Mouse (Mus musculus): Measurements from ENCODE around the gene Ldlrap1. TPM values are rescaled to one million over a fixed set of nuclear protein-coding genes. Genes with fewer than 3 reads are reported as not detected.
A peak's percentile ranks its signal among the peaks of the same experiment; 100 is the strongest.

Gene Ldlrap1
- polyA plus RNA-seq (2015; fragmentation: Nextera tagmentation; extraction: Ambion mirVana) = 2.6 and 2.7 TPM in 2 replicates

DNA sequence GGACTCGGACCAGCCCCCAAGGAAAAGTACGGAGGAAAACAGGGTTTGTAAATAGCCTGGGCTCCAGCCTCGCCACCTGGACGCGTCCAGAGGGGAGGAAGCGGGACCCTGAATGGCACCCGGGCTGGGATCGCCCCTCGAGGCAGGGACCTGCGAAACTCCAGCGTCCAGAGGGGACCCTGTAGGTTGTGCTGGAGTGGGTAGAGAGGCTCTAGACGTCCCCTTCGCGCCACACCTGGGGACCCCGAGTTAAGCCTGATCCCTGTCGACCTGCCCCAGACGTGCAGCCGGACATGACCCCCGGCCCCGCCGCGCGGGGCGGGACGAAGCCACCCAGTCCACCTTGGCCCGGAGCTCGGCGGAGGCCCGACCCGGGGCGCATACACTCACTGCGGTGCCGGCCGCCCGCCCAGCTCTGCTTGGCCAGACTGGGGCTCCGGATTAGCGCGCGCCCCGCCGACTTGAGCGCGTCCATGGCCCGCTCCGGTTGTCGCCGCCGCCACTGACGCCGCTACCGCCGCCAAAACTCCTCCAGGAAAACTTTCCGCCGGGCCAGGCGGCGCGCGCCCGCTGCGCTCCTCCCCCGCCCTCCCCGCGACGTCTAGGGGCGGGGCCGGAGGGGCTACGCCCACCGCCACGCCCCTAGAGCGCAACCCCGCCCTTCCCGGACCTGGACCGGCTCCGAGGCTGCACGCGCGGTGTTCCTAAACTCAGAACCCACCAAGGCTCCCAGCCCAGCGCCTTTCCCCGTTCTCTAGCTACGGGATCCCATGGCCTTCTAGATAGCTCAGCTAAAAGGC lies at the start of gene Ldlrap1:
Gene Ldlrap1 (minus strand): TSS at position 599 of the 800 bp plus-strand sequence.
- ATAC-seq = peak; percentile 83
- no peak within 1 kb of the TSS for H3K27ac ChIP-seq

DNA sequence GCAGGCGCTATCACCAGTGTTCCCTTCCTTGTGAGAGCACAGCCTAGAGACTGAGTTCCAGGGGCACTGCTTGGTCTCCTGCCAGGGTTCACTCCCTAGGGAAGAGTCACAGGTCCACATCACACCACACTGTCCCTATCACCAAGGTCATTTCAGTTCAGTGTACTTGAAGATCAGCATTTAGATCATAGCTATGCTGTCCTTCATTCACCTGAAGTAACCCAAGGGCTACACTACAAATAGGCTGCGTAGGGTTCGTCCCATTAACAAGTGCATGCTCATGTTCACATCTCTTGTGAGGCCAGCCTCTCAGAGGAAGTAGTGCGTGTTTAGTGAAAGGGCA lies 46.4 kb upstream of the Ldlrap1 start:
- H3K4me3 ChIP-seq = no peak overlapping the region
- H3K9ac ChIP-seq = no peak overlapping the region
- H3K4me1 ChIP-seq = peaks cover 5% of the 10 kb centered on the region; the same call in 1 of the 2 replicates
- no peak for ATAC-seq
- H3K9me3 ChIP-seq (replicated peaks) = no peaks in the 10 kb centered on the region
- WGBS = 93% methylated on average over 4 of the region's 4 CpGs
- no peak overlapping the region for H3K4me2 ChIP-seq
- H3K27me3 ChIP-seq = no peaks in the 10 kb centered on the region
- peaks cover 43% of the 10 kb centered on the region for H3K36me3 ChIP-seq (ENCODE audit: poor library complexity, severe bottlenecking)
- no peak overlapping the region for H3K27ac ChIP-seq

More for the DNA sequence above, at the start of gene Ldlrap1:
- Histone ChIP-seq H3K36me3 (ENCODE audit: poor library complexity, severe bottlenecking) (no peaks in the 10 kb centered on the region), H3K9me3 (replicated peaks) (no peaks in the 10 kb centered on the region), H3K4me1 (peaks cover 17% of the 10 kb centered on the region), H3K9ac (peak within 1 kb of the TSS; percentile 73), H3K4me3 (peak within 1 kb of the TSS; percentile 56), H3K27me3 (peaks cover 42% of the 10 kb centered on the region), H3K4me2 (peak within 1 kb of the TSS; percentile 95)
- WGBS = under 1% methylated on average over 73 of the region's 80 CpGs

DNA sequence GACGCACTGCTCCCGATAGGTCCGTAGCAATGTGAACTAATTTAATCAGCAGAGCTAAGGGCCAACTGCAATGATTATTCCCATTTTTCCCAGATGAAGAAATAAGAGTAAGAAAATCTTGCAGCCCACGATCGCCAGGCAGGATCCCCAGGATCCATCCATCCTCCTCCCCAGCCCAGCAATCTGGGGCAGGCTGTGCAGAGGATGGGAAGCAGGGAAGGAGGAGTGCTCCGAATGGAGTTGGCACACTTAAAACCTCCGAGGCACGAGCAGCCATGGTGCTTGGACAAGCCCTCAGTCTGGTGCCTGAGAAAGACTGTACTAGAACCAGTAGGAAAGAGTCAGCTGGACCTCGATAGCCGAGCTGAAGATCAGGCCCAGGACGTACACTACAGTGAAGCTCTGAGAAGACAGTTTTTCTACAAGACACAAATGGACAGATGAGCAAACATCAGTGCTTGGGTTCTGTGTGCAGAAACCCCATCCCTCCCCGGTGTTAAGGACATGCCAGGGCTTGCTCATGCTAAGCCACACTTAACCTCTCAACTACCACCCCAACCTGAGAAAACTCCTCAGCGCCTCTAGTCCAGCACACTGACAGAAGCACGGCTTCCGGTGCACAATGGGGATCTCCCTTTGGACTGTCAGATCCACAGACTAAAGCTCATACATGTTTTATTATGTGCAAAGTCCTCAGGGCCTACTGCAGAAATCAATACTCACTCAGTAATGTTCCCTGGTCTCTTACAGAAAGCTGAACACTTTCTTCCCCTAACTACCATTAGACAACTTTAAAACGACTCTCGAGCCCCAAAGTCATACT lies 45.8 kb upstream of the Ldlrap1 start:
- no peak overlapping the region for H3K9ac ChIP-seq
- H3K4me2 ChIP-seq = no peak overlapping the region
- H3K27ac ChIP-seq = no peak overlapping the region
- WGBS = 90% methylated on average over 17 of the region's 17 CpGs
- H3K4me3 ChIP-seq = no peak overlapping the region
- H3K27me3 ChIP-seq = no peaks in the 10 kb centered on the region
- no peak for ATAC-seq
- H3K4me1 ChIP-seq = peaks cover 5% of the 10 kb centered on the region; the same call in 1 of the 2 replicates
- H3K9me3 ChIP-seq (replicated peaks) = no peaks in the 10 kb centered on the region
- peaks cover 47% of the 10 kb centered on the region for H3K36me3 ChIP-seq (ENCODE audit: poor library complexity, severe bottlenecking)

DNA sequence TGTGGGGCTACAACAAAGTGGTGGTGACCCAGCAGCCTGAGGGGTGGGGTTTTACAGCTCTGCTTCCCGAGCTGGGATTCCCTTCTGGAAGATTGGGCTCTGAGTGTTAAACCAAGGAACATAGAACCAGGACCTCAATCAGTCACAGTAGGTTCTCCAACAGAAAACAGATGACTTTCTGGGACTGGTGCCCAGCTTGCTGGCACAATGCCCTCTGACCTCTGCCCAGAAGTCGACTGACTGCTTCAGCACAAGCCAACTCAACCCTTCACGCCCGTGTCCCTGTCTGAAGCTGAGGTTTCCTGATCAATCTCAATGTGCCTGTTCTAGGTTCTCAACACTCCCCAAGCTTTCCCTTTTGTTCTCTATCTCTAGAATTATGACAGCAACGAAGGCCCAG lies 36.9 kb upstream of the Ldlrap1 start:
- WGBS = 89% methylated on average over 5 of the region's 5 CpGs
- H3K27me3 ChIP-seq = no peaks in the 10 kb centered on the region
- H3K4me3 ChIP-seq = no peak overlapping the region
- no peak for ATAC-seq
- no peak overlapping the region for H3K9ac ChIP-seq
- no peak overlapping the region for H3K27ac ChIP-seq
- H3K9me3 ChIP-seq (replicated peaks) = no peaks in the 10 kb centered on the region
- H3K4me1 ChIP-seq = no peaks in the 10 kb centered on the region
- H3K36me3 ChIP-seq (ENCODE audit: poor library complexity, severe bottlenecking) = peaks cover 98% of the 10 kb centered on the region
- no peak overlapping the region for H3K4me2 ChIP-seq

DNA sequence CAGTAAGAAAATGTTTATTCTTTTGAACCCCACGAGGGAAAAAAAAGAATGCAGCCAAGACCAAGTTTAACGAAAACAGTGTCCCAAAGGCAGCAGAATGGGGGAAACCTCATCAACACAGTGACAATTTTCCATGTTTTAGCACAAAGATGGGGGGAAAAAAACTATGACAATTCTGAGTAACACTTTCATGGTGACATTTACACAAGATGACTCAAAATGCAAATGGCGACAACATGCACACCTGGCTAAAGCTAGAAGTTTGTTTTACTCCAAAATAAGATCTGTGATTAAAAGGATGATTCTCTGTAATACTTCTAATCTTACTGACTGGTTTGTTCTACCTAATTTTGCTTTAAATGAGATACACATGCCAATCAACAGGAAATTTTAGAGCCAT lies 34.9 kb upstream of the Ldlrap1 start:
- Histone ChIP-seq H3K9me3 (replicated peaks) (no peaks in the 10 kb centered on the region), H3K27ac (no peak overlapping the region), H3K4me3 (no peak overlapping the region), H3K9ac (no peak overlapping the region), H3K36me3 (ENCODE audit: poor library complexity, severe bottlenecking) (peaks cover 78% of the 10 kb centered on the region), H3K27me3 (no peaks in the 10 kb centered on the region), H3K4me1 (no peaks in the 10 kb centered on the region), H3K4me2 (no peak overlapping the region)
- WGBS = 90% methylated on average over 3 of the region's 3 CpGs
- no peak for ATAC-seq

DNA sequence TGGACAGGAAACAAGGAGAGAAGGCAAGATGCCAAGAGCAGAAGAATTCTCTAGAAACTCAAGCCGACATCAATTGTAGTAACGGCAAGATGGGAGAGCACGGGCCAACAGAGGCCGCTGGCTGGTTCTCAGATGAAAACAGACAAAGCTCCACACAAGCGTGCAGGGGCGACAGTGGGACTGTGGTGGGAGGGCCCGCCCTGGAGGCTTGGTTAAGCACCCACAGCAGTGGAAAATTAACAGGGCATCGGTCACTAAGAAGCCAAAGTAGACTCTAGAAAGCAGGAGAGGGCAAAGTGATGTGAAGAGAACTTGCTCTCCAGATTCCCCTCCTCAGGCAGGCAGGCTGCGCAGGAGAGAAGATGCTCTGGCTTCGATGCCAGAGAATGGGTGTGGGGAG lies 34.3 kb upstream of the Ldlrap1 start:
- H3K9me3 ChIP-seq (replicated peaks) = no peaks in the 10 kb centered on the region
- H3K4me2 ChIP-seq = no peak overlapping the region
- no peaks in the 10 kb centered on the region for H3K4me1 ChIP-seq
- ATAC-seq = no peak
- H3K9ac ChIP-seq = no peak overlapping the region
- H3K4me3 ChIP-seq = no peak overlapping the region
- H3K27me3 ChIP-seq = no peaks in the 10 kb centered on the region
- no peak overlapping the region for H3K27ac ChIP-seq
- WGBS = 93% methylated on average over 10 of the region's 10 CpGs
- H3K36me3 ChIP-seq (ENCODE audit: poor library complexity, severe bottlenecking) = peaks cover 74% of the 10 kb centered on the region

DNA sequence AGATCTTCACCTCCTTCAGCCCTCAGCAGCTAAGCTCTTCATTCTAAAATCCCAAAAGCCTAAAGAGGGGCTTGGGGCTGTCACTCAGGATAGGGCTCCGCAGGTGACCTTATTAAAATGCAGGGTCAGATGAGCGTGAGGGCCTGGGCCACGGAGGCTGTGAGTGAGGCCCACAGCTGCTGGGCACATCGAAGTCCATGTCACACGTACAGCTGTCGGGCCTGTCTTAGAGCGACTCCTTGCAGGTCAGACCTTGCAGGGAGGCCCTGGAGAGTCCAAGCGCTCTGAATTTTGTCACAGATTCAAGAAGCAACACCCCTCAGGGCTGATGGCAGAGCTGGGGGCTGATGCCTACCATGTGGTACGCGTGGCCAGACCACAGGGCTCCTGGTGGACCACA lies 32.9 kb upstream of the Ldlrap1 start:
- no peak overlapping the region for H3K4me3 ChIP-seq
- no peak overlapping the region for H3K9ac ChIP-seq
- no peak overlapping the region for H3K4me2 ChIP-seq
- ATAC-seq = no peak
- no peaks in the 10 kb centered on the region; the same call in 1 of the 2 replicates for H3K4me1 ChIP-seq
- WGBS = 70% methylated on average over 10 of the region's 10 CpGs
- H3K27ac ChIP-seq = no peak overlapping the region
- no peaks in the 10 kb centered on the region for H3K9me3 ChIP-seq (replicated peaks)
- H3K27me3 ChIP-seq = no peaks in the 10 kb centered on the region
- peaks cover 59% of the 10 kb centered on the region for H3K36me3 ChIP-seq (ENCODE audit: poor library complexity, severe bottlenecking)

DNA sequence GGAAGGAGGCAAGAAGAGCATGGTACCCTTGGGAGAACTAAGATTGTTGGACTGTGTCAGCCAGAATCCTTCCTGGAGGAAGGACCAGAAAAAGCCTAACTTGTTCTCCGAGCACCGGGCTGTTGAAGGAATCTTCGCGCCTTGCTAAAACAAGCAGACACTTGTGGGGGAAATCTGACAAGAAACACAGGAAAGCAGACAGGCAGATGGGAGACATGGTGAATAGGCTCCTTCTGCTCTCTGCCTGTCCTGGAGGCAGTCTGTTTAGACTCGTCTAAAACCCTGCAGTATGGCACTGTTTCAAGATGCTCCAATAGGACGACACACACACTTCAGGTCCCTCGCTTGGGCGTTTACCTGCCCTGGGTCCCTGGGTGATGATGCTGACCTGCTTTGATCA lies 32.3 kb upstream of the Ldlrap1 start:
- peak overlapping the region; percentile 61 for H3K27ac ChIP-seq

DNA sequence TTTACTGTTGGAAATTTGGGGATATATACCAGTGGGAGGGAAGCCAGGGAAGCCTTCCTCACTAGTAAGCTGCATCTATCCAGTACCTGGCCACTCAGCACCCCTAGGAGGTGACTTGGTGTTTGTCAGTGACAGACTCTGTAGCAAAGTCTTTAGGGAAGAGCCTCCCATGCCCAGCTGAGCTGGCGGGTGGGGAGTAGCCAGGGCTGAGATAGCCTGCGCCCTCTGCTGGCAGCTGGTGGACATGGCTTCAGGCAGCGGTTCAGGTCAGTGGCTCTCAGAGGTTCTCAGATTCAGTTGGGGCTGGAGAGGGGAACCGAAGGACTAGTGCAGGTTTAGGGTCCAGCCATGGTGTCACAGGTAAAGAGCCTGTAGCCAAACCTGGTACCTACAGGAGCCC lies 31.4 kb upstream of the Ldlrap1 start:
- no peaks in the 10 kb centered on the region; the same call in 1 of the 2 replicates for H3K4me1 ChIP-seq
- H3K4me3 ChIP-seq = no peak overlapping the region
- H3K9ac ChIP-seq = no peak overlapping the region
- H3K4me2 ChIP-seq = no peak overlapping the region
- H3K9me3 ChIP-seq (replicated peaks) = no peaks in the 10 kb centered on the region
- H3K27ac ChIP-seq = no peak overlapping the region
- 9% methylated on average over 4 of the region's 4 CpGs for WGBS
- peak; percentile 36; the same call in 1 of the 2 replicates for ATAC-seq
- peaks cover 45% of the 10 kb centered on the region for H3K36me3 ChIP-seq (ENCODE audit: poor library complexity, severe bottlenecking)
- no peaks in the 10 kb centered on the region for H3K27me3 ChIP-seq

More for the DNA sequence above, 32.3 kb upstream of the Ldlrap1 start:
- Histone ChIP-seq H3K27me3 (no peaks in the 10 kb centered on the region), H3K9ac (no peak overlapping the region), H3K36me3 (ENCODE audit: poor library complexity, severe bottlenecking) (peaks cover 53% of the 10 kb centered on the region), H3K4me1 (no peaks in the 10 kb centered on the region; the same call in 1 of the 2 replicates), H3K4me3 (no peak overlapping the region), H3K4me2 (no peak overlapping the region), H3K9me3 (replicated peaks) (no peaks in the 10 kb centered on the region)
- 83% methylated on average over 8 of the region's 8 CpGs for WGBS
- ATAC-seq = 0 out of 2 replicates have a peak, but pooled peaks have one; percentile 27

DNA sequence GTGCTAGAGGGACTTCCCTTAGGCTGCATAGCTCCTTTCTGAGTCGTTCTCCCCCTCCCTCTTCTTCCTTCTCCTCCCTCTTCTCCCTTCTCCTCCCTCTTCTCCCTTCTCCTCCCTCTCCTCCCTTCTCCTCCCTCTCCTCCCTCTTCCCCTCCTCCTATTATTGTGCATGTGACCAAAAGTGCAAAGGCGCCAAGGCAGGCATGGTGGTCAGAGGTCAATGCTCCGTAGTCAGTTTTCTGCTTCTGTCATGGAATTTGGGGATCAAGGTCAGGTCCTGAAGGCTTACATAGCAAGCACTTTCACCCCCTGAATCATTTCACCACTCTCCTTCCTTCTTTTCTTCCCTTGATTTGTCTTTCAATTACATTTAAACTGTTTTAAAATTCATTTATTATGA lies 31.0 kb upstream of the Ldlrap1 start:
- H3K9ac ChIP-seq = no peak overlapping the region
- no peaks in the 10 kb centered on the region; the same call in 1 of the 2 replicates for H3K4me1 ChIP-seq
- H3K27ac ChIP-seq = no peak overlapping the region
- no peak overlapping the region for H3K4me3 ChIP-seq
- H3K9me3 ChIP-seq (replicated peaks) = no peaks in the 10 kb centered on the region
- ATAC-seq = no peak
- WGBS = 61% methylated on average over 3 of the region's 3 CpGs
- no peak overlapping the region for H3K4me2 ChIP-seq
- H3K36me3 ChIP-seq (ENCODE audit: poor library complexity, severe bottlenecking) = peaks cover 41% of the 10 kb centered on the region
- no peaks in the 10 kb centered on the region for H3K27me3 ChIP-seq

DNA sequence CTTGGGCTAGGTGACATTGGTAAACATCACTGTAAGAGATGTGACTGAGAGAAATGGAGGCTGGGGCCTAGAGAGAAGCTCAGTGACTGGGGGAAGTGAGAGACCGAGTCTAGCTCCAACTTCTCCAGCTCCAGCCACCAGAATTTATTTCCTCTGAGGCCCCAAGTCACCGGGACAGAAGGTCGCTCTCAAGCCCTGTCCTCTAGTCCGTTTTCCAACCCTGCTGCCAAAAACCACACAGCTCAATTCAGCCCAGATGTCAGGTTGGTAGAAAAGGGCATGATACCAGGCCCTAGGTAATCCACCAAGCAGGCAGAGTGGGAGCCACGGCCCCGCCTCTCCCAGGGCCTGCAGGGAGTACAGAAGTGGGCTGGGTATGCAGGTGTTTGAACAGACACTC lies 29.8 kb upstream of the Ldlrap1 start:
- no peak for ATAC-seq
- peaks cover 28% of the 10 kb centered on the region for H3K36me3 ChIP-seq (ENCODE audit: poor library complexity, severe bottlenecking)
- no peak overlapping the region for H3K27ac ChIP-seq
- H3K4me1 ChIP-seq = no peaks in the 10 kb centered on the region; the same call in 1 of the 2 replicates
- H3K9ac ChIP-seq = no peak overlapping the region
- H3K4me3 ChIP-seq = no peak overlapping the region
- no peaks in the 10 kb centered on the region for H3K27me3 ChIP-seq
- H3K4me2 ChIP-seq = no peak overlapping the region
- 81% methylated on average over 6 of the region's 6 CpGs for WGBS
- no peaks in the 10 kb centered on the region for H3K9me3 ChIP-seq (replicated peaks)

Measured in forebrain, embryonic 13.5 days (tissue).